Mouse (Mus musculus) lung, postnatal 36 days (tissue): ENCODE measurements around the gene Gm17490.
"Not testable (repeated sequence)": the region's sequence is repeated elsewhere in the genome, so short reads cannot be mapped to it uniquely, and the experiment has no call there.

Experiments
- DNase-seq: peaks from one replicate; pipeline ENCODE4 v3.0.0; 2022; ENCODE audit warnings: mixed read lengths

The Gm17490 gene

DNA sequence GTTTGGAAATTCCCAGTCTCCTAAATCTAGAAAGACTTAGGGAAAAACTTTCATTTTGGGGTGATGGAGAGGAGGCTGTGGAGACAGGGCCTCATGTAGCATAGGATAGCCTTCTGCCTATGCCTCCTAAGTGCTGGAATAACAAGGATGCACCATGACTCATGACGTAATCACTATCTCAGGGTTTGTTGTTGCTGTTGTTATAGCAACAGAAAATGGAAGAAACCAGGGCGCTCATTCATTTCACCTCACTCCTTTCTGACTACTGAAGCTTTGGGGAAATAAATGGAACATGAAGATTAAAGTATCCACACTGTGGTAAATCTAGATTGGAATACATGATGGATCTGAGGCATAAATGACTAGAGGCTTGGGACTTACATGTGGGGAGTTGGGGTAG, 2.3 kb downstream of the Gm17490 start:
- DNase-seq = no peak

DNA sequence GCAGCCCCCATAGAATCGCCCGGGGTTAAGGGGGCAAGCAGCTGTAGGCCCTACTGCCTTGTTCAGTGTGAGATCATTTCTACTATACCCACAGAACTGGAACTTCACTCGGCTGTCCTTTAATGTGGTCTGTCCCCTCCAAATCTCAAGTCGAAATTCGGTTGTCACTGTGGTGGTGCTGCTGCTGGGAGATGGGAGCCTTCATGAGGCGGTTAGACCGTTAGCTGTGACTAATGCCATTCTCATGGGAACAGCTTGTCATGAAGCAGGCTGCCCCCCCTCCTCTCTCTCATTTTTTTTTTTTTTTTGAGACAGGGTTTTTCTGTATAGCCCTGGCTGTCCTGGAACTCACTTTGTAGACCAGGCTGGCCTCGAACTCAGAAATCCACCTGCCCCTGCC, 2.9 kb downstream of the Gm17490 start:
- no peak for DNase-seq

DNA sequence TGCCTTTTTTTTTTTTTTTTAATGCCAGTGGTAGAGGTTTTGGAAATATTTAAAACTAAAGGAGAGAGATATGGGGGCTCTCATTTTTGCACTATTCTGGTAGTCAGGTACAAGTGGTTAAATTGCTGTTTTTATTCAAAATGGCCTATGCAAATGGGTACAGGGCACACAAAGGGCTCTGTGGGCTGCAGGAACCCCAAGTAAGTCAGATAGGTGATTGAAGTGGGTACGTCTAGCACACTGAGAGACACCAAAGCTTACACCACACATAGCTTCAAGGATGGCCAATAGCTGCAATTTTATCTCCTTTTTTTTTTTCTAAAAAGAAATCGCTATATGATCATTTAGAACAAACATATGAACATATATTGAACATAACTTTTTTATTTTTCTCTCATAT, 6.5 kb downstream of the Gm17490 start:
- no peak for DNase-seq

DNA sequence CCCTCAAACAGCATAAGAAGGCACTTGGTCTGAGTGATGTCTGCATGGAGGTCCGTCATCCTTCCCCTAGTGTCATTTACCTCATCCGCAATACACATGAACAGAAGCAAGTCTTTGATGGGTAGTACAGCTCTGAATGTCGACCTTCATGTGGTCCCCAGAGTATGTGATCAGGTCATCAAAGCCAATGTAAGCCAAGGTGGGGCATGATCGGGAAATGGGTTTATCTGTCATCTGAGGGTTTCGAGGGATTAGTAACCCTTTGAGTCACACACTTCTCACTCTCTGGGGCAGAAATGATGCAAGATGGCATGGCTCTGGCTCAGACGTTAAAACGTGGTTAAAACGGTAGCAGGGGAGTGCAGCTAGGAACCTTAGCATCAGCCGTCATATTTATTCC, 9.2 kb downstream of the Gm17490 start:
- no peak for DNase-seq

DNA sequence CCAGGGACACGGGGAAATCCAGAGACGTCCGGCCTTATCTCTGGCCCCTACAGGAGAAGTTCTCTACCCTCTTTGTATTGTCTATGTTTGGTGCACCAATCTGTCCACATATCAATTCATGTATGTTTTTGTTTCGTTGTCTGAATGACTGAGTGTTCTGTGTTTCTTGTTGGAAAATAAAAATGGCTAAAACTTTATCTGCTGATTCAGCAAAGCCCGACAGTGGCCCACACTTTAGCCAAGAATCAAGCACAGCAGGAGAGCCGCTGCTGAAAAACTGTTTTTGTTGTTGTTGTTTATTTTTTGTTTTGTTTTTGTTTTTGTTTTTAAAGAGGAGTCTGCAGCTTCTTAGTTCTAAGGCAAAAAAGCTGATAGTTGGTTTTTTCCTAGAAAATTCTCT, 13.1 kb downstream of the Gm17490 start:
- DNase-seq = not testable (repeated sequence)

DNA sequence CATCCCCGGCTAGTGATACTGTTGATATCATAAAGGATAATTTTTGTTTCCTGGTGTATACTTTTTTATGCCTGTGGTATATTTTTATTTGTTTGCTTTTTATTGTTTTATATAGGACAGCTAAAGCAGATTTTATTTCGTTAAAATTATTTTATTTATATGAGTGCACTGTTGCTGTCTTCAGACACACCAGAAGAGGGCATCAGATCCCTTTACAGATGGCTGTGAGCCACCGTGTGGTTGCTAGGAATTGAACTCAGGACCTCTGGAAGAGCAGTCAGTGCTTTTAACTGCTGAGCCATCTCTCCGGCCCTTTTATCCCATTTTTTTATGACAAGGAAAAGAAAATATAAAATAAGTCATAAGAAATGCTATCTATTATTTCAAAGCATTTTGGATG, 19.3 kb downstream of the Gm17490 start:
- not testable (repeated sequence) for DNase-seq

DNA sequence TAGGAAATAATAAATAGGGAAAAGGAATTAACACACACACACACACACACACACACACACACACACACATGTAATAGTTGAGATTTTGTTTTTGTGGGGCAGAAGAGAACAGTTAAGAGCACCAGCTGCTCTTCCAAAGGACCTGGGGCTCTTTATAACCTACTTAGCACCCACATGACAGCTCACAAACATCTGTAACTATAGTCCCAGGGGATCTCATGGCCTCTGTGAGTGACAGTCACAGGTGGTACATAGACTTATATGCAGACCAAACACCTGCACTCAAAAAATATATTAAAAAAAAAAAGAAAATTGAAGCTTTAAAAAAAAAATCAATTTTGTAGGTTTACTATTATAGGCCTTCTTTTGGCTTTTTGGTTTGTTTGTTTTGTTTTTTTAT, 21.2 kb downstream of the Gm17490 start:
- no peak for DNase-seq

DNA sequence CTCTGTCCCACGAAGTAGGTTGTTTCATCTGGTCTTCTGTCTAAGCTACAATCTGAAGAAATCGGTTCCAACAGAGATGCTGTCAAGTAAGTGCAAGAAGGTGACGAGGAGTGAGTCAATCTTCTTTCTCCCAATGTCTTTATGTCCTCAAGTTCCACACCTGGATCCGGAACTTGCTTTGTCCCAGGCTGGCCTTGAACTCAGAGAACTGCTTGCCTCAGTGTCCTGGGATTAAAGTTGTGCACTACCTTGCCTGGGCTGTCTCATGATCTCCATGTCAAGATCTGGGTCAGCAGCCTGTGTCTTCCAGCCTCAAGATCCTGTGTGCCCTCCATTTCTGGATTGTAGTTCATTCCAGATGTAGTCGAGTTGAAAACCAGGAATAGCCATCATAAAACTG, 22.0 kb downstream of the Gm17490 start, which contains the start of gene Rbm17:
Gene Rbm17, minus strand, starts transcription at position 101 of the 400 bp plus-strand sequence.
- no peak for DNase-seq

DNA sequence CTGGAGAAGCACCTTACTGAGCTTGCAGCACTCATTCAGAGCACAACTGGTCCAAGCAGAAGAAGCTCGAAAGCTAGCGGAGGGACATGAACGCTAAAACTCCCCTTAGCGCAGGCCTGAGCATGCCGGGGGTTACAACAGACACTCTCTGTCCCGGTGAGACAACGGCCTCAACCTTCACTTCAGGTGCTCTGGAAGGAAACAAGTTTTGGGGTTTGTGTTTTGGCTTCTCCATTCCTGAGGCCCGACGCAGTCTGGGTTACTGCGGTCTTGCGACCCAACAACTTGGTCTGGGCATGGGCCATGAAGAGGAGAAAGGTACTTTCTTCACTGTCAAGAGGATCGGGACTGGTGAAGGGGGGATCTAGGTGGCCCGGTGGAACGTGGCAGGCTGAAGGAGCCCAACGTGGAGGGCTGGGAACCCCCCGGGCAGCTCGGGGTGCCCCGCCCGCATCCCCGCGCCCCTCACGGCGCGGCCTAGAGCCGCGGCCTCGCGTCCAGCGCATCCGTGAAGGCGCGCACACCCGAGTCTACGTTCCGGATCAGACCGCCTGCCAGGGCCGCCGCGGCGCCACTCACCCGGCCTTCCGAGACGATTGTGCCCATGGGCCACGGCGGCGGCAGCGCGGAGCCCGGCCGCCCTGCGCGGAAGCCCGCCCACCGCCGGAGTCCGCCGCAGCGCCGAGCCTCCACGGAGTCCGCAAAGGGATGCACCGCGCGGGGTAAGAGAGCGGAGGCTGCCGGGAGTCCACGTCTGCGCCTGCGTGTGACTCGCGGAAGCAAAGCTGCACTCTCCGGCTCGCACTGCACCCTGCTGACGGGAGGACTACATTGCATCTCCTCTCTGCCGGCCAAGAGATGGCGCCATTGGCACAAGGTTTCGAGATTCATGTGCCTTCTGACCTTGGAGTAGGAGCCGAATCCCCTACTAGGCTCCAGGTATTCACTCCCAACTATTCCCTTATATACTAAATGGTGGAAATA, 23.3 kb downstream of the Gm17490 start:
- DNase-seq = peak; percentile 95

DNA sequence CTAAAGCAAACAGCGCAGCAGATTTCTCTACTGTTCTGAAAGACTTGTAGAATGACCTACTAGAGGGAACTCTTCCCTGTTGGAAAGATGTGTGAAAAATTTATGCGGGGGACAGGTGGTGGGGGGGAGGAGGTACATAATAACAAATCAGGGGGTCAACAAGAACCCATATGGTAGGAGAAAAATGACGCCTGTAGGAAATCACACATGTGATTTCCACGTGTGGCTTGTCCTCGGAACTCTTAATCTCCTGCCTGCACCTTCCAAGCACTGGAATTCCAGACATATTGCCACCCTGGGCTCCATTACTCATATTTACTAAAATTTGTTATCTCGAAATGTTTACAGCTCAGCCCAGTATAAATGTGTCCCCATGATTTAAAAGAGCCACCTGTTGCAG, 24.3 kb downstream of the Gm17490 start:
- DNase-seq = no peak

DNA sequence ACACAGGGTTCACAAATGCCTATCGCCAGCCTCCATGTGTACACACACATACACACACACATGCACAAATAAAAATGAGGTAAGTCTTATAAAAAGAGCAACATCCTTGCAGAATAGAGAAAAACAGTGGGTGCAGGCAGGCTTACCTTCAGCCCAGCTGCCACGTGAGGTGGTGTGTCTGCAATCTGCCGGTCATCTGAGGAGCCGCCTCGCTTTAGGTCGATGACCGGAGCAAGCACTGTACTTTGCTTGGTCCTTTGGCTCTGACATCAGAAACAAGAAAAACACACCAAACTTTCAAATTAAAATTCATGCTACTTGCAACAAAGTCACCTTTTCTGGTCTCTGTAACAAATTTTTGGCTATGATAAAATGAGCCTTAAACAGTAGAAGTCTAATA, 28.2 kb downstream of the Gm17490 start:
- no peak for DNase-seq

DNA sequence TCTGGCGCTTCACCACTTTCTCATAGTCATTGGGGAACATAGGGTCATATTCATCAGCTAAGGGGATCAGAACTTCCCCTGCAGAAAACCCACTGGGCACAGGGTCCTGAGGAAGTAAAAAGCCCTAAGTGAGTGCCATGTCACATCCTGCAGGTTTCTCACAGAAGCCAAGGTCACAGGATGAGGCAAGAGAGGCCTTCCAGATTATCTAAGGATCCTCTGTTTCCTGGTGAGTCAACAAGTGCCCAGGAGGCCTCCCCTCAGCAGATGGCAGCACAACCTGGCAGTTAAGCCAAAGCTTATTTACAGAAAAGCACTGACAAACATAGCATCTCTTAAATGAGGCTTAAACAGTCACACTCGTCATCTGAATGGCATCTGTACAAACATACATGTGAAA, 29.4 kb downstream of the Gm17490 start:
- no peak for DNase-seq

DNA sequence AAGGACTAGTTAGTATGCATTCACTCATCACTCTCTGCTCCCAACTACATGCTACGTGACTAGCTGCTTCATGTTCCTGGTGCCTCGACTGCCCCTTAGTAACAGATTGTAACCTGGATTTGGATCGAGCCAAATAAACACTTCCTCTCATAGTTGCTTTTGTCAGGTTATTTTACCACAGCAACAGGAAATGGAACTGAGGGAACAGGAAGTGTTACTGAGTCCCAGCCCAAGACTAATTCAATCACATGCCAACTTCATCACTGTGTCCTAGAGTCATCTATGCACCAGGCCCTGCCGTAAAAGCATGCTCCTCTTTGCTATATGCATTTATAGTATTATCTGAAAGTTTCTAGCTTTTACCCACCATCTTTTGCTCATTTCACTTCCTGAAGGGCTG, 38.1 kb downstream of the Gm17490 start:
- DNase-seq = no peak

DNA sequence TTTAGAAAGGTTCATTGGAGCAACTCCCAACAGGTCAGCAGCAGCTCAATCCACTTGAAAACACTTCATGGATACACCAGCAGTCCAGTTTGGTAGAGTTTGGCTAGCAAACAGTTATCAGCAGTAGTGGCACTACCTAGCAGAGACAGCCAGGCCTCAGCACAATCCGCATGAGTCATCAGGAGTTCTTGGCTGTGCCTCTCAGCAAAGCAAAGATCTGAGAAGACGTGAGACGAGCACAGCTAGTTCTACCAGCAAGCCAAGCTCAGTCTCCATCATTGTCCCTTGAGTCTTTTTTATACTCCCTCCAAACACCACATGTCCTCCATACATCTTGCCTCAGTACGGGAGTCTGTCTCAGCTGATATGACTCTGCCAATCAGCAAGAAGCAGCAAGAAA, 46.7 kb downstream of the Gm17490 start:
- DNase-seq = no peak

DNA sequence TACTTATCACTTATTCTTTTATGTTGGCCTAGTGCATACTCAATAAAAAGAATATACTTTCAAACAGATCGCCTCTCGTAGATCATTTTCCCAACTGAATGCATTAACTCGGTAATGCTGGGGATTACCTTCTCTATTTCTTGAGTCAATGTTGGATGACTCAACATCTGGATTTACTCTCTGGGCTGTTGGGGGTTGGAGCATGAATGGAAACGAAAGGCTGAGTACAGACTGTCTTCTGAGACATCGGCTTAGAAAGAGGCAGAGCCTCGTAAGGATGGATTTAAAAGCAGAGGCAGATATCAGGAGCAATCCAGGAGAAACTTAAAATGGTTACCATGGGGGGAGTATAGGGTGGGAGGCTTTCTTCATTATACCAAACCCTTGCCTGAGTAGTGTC, 47.9 kb downstream of the Gm17490 start:
- DNase-seq = no peak
